Mouse (Mus musculus) urinary bladder, postnatal 36 days (tissue): ENCODE measurements around the gene Coq5.

Experiments used
- DNase-seq, 2 experiments: peaks; one replicate each; pipeline ENCODE4 v3.0.0; 2022; ENCODE audit warnings: low spot score in 2 of 2, mixed read lengths in 1 of 2

Coq5 gene

DNA sequence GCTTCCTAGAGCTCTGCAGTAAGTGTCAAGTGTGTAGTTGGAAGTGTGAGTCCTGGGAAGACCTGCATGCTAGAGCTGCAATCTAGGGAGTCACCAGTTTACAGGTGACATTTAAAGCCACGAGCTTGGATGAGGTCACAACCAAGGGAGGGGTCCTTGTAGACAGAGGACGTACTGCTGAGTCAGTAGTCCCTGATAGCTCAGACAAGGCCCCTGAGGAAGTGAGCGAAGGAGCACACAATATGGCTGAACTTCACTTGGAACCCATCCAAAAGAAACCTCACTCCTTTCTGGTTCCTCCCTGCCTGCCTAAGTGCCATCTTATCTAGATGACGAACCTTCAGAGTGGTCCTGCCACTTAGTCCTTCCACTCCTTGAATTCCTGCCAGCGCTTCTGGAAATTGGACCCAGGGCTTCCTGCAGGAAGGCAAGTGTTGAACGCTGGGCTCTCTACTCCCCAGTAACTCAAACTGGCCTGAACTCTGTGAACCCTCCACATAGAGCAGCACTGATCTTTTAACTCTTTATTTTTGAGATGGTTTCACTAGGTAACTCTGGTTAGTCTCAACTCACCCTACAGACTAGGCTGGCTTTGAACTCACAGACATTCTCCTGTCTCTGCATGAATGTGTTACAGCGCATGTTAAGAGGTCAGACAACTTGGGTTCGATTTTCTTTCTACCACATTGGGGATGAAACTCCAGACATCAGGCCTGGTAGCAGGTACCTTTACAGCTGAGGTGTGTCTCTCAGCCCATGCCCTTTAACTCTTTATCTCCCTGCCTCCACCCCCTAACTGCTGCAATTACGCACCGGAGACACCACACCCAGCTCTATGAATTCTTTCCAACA is 33.6 kb downstream of the Coq5 start:
- no peak for DNase-seq

DNA sequence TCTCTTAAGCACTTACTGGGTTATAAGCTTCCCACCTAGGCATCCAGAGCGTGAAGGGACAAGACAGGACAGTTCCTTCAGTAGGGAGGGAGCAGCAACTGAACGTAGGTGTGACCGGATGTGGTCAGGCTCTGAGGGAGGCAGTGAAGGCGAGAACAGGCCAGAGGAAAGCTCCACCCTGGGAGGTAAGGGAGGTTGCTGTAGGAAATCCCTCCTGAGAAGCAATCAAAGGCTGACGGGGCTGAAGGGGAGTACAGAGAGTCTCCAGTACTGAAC is 34.1 kb downstream of the Coq5 start:
- no peak for DNase-seq

DNA sequence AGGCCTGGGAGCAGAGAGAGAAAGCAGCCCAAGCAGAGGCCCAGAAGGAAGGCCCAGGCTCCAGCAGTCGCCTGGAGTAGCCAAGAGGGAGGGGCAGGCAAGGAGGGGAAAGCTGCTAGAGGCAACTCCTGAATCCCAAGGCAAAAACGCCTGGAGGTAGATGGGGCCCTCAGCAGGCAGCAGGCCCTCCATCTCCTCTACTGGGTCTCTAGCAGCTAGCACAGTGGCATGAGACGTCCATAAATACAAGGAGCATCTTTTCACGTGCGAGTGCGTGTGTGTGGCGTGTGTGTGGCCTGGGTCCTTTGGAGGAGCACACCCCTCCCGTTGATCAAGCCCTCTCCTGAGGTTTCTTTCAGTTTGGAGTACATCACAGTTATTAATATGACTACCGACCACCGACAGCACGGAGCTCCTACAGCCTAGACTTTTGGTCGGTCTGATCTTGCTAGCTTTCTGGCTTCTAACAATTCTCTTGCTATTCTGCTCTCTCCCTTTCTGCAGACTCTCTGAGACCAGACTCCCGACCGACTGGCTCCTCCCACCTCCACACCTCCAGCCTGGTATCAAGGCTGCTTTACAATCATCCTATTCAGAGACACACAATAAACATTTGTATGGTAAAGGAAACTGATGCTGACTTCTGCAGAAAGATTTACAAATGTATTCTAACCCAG is 37.6 kb downstream of the Coq5 start:
- DNase-seq: no peak

DNA sequence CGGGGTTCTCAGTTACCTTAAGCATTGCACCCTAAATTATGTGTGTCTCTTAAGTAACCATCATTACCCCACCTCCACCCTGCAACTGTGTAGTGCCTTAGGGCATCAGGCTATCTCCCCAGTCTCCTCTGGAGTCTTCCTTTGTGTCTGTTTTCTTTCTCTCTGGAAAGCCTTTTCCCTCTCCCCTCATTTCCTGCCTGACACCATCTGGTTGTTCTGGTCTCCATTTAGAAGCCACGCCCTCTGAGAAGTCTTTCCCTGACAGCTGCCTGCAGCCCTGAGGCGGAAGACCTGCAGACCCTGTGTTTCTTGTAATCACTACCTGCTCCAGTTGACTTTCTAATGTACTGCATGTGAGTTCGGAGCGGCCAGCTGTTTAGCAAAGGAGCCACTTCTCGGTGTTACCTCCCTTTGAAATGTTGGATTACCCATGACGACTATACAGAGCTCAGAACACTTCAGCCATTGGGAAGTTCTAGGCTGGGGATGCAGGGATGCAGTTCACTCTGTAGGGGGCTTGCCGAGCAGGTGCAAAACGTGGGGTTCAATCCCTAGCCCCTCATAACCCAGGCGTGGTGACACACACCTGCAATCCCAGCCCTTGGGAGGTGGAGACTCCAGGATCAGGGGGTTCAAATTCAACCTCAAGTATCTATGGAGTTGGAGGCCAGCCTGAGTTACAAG is 38.3 kb downstream of the Coq5 start:
- no peak for DNase-seq

DNA sequence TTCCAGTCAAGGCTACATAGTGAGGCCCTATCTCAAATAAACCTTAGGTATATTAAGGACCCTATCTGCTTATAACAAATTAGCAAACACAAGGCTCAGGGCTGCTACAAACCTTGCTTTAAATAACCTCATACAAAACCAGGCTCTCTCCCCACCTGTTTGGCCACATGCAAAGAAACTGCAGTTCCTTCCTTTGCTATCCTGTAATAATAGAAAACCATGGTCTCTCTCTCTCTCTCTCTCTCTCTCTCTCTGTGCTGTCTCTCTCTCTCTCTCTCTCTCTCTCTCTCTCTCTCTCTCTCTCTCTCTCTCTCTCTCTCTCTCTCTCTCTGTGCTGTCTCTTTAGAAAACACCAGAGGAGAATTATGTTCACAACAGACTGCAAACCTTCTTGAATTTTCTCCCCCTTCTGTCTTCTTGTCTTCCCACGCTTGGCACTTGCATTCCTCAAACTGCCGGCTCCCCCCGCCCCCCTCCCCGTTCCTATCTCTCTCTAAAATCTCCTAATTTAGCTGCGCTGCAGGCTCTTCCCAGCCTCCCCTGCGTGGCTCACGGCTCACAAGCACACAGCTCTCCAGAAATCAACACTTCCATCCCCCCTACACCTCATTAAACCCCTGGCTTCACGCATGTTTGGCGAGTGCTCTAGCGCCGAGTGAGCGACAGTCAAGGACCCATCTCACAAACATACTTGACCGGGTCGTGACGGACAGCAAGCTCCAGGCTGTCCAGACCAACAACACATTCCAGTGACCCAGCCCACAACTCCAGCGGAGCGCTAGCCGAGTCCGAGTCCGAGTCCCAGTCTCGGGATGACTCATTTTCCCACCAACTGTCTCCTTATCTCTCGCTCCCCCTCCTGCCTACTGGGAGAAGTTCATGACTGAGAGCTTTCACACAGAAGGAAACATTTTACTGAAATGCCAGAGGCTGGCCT is 39.8 kb downstream of the Coq5 start:
- DNase-seq: peak; percentile 60 to 79

DNA sequence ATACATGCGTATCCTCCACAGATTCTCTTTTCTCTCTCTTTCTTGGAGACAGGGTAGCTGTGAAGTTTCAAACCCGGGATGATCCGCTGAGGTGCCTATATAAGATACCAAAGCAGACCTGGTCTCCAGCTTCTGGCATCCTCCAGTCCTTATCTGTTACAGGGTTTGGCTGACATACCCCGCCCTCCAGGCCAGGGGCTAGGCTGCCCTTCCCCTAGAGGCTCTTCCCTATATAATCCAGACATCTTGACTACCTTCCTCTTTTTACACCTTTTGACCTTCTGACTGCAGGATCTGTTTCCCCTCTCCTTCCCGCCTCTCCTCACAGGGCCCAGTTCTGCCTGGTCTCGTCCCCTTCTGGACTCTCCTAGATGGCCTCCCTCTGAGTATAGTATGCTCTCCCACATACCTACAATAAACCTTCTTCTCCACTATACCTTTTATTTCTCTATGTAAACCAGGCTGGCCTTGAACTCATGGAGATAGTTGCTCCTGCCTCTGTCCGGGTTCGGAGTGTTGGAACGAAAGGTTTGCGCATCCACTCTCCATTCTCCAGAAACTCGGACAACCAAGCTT is 46.9 kb downstream of the Coq5 start:
- DNase-seq: no peak

DNA sequence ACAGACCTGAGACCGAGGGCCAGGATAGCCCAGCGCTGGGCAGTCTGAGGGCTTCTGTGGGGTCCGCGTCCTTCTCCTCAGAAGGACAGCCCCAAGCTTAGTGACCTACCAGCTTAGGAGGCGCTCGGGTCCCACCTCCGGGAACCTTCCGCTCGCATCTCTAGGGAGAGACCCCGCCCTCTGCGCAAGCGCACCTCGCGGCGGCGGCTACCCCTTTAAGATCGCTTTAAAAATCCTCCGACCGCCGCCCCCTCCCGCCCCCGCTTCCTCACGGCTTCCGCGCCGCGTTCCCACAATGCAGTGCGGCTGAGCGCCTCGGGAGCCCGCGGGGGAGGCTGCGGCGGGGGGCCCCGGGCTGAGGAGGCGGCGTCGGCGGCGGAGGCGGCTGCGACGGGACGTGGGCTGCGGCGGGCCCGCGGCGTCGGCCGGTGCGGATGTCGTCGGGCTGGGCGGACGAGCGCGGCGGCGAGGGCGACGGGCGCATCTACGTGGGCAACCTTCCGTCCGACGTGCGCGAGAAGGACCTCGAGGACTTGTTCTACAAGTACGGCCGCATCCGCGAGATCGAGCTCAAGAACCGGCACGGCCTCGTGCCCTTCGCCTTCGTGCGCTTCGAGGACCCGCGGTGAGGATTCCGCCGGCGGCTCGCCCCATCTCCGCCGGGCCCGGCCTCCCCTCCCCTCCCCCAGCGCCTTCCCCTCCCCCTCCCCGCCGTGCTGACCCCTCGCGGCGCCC is 47.6 kb downstream of the Coq5 start, which contains the start of gene Srsf9:
Gene Srsf9 (plus strand): TSS at position 303 of the 735 bp plus-strand sequence.
- peak; percentile 92 to 95 for DNase-seq

DNA sequence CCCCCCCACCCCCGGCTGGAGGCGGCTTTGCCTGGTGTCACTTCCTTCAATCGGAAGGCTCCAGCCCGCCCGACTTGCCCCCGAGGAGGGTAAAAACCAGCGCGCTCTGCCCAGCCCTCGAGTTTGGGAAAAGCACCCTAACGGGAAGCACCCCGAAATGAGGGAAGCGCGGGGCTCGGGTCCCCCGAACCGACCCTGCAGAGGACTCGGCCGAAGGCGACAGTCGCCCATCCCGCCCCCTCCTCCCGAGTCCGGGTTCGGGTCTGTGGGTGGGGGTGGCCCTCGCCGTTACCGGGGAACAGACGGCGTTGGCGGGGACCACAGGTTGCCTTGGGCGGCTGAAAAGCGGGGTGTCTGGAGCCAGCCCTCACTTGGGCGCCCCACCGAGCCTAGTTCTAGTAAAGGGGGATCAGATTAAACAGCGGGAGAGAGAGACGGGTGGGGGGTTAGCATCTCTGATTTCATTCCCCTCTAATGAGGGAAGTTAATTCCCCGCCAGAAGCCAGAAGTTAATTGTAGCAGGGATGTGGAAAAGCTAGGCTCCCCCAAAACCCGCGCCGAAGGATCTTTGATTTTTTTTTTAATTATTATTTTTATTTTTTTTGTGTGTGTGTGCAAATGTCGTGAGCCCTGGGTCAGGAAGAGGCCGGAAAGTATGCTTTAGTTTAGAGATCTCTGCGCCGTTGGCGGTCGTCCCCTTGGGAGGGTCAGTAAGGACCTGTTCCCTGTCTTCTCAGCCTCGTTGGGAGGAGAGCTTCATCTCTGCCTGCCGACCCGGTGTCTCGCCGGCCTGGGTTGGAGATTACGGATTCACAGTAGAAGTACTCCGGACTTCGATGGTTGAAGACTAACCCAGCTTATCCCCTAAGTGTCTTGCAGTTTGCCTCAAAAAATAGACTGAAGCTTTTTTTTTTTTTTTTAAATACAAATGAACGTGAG is 48.4 kb downstream of the Coq5 start:
- no peak for DNase-seq

DNA sequence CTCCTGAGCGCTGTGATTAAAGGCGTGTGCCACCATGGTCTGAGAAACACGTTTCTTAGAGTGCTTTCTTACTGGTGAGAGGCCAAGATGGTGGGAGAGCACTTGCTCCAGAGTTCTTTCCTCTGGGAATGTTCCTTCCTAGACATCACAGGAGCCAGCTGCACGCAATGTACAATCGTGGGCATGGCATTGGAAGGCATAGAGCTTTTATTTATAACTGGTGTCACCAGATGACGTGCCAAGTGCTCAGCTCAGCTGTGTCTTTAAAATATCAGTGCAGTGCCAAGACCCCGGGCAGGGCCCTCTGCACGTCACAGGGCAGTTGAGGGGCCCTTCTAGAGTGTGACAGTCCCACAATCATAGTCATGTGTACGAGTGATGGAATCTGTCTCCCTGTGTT is 51.5 kb downstream of the Coq5 start:
- no peak for DNase-seq

DNA sequence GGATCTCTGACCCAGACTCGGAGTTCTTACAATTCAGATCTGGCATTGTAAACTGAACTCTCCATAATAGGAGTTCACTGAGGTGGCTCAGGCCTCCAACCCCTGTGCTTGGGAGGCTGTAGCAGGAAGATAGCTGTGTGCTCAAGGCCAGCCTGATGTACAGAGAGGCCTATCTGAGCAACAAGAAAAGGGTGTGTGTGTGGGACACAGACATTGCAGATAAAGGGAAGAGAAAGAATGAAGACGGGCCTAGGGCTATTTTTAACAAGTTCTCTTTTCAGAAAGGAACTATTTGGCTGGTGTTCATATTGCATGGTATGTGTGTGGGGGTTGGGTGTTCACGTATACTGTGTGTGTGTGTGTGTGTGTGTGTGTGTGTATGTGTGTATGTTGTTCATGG is 54.2 kb downstream of the Coq5 start:
- DNase-seq: no peak

DNA sequence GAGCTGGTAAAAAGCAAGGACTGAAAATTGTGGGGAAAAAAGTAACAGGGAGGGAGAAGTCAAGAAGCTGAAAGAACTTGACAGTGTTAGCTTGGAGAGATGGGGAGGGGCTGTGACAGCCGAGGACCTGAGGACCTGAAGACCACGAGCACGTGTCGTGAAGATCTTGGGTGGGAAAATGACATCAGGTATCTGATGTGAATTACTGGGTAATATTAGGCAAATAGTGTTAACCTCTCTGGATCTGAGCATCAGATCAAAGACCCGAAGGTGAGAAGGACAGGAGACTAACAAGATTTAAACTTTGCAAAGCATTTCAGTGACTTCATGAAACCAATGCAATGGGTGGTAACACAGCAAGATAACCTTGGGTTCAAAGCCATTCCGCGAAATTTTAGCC is 60.5 kb downstream of the Coq5 start:
- DNase-seq: no peak

DNA sequence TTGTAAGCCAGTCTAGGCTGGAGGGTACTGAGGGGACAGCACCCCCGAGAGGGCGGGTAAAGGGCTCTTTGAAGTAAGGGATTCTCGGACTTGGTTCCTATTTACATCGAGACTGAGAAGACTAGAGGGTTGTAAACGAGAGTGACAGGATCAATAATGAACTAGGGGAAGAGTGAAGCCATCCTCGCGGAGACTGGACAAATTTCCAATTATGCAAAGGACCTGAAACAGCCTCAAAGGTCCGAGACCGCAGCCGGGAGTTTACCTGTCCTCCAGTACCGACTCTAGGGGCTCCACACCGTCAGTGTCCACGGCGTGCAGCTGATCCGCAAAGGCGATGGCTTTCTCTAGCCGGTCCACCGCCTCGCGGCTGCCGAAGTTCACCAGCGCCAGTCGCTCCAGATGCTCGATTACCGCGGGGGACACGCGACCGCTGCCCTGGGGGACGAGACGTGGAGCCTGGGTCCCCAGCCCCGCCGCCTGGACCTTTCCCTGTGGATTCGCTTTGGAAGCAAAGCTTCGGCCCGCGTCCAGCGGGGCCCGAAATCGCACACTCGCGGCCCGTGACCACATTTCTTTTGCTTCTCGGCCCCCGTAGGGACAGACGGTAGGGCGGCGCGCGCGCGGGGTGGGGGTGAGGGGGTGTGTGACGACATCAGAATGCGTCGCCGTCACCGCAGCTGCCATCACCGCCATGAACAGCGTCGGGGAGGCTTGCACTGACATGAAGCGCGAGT is 61.3 kb downstream of the Coq5 start, which contains the start of the genes Gatc and Triap1:
Gene Gatc (minus strand): TSS at position 602 of the 737 bp plus-strand sequence.
Gene Triap1 (plus strand): TSS at position 649 of the 737 bp plus-strand sequence.
- DNase-seq: peak; percentile 78 to 88

DNA sequence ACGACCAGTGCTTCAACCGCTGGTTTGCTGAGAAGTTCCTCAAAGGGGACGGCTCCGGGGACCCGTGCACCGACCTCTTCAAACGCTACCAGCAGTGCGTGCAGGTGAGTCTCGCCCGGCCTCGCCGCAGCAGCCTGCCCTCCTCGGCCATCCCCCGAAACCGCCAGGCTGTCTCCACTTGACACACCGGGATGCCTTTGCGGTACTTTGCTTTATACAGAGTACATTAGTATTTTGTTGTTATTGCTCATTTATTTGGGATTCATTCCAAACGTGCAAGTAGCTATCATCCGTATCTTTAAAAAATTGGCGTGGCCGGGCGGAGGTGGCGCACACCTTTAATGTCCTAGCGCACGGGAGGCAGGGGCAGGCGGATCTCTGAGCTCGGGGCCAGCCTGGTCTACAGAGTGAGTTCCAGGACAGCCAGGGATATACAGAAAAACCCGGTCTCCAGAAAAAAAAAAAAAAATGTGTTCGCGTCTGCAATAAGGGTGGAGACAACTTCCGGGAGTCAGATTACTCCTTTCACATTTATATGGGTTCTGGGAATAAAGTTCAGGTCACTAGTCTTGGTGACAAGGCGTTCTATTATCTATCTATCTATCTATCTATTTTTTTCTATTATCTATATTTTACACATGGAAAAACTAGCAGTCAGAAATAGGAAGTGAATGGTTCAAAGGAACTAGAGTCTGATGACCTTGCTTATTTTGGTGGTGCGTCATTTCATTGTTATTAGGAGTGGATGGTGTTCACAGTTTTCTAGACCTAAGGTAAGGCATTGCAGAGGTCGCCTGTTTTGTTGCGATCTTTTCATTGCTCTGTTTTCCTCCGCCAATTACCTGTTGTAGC is 62.1 kb downstream of the Coq5 start:
- no peak for DNase-seq
